Mouse (Mus musculus): ENCODE measurements around the gene Ccdc157. TPM values are rescaled to one million over a fixed set of nuclear protein-coding genes. Genes with fewer than 3 reads are reported as not detected.

Gene Ccdc157
- polyA plus RNA-seq, 1 experiment from 2014 or later = 0.52 TPM

GRCm38 (mm10) chr11:4103522-4103921, 56.6 kb downstream of the Ccdc157 start:
- Histone ChIP-seq H3K9me3 (ENCODE audit: low read length) (no peaks in the 10 kb centered on the region), H3K4me3 (ENCODE audit: low read depth, low read length) (no peak overlapping the region), H3K27me3 (ENCODE audit: insufficient read depth, low read length) (no peaks in the 10 kb centered on the region), H3K27ac (ENCODE audit: low read depth) (no peak overlapping the region), H3K9ac (replicated peaks) (no peak overlapping the region), H3K4me1 (ENCODE audit: insufficient read depth) (no peaks in the 10 kb centered on the region), H3K36me3 (replicated peaks; ENCODE audit: insufficient read depth, low read length) (peaks cover 34% of the 10 kb centered on the region), H3K4me2 (ENCODE audit: low read depth, low read length) (no peak overlapping the region)
- TF ChIP-seq CTCF (IDR thresholded peaks at IDR 0.05; ENCODE audit: low read depth) (no peak), EP300 (IDR thresholded peaks at IDR 0.05; ENCODE audit: low read depth) (no peak)
- 82% methylated on average over 14 of the region's 14 CpGs for WGBS (ENCODE audit: insufficient replicate concordance)
- DNase-seq (no peak), ATAC-seq (no peak)

- Histone ChIP-seq H3K27ac (ENCODE audit: low read depth) (no peak overlapping the region), H3K4me3 (ENCODE audit: low read depth, low read length) (no peak overlapping the region), H3K4me2 (ENCODE audit: low read depth, low read length) (no peak overlapping the region), H3K36me3 (replicated peaks; ENCODE audit: insufficient read depth, low read length) (peaks cover 29% of the 10 kb centered on the region), H3K9ac (replicated peaks) (no peak overlapping the region), H3K9me3 (ENCODE audit: low read length) (no peaks in the 10 kb centered on the region), H3K4me1 (ENCODE audit: insufficient read depth) (peaks cover 9% of the 10 kb centered on the region), H3K27me3 (ENCODE audit: insufficient read depth, low read length) (no peaks in the 10 kb centered on the region)
- no peak for TF ChIP-seq EP300 (IDR thresholded peaks at IDR 0.05; ENCODE audit: low read depth)
- no peak for TF ChIP-seq CTCF (IDR thresholded peaks at IDR 0.05; ENCODE audit: low read depth)
- DNase-seq = no peak
- ATAC-seq = no peak
- WGBS (ENCODE audit: insufficient replicate concordance) = 73% methylated on average over 5 of the region's 5 CpGs
Measured at GRCm38 (mm10) chr11:4101851-4102250, 58.2 kb downstream of the Ccdc157 start.

- Histone ChIP-seq H3K9ac (replicated peaks) (no peak overlapping the region), H3K4me1 (ENCODE audit: insufficient read depth) (peaks cover 27% of the 10 kb centered on the region), H3K36me3 (replicated peaks; ENCODE audit: insufficient read depth, low read length) (peaks cover 24% of the 10 kb centered on the region), H3K27ac (ENCODE audit: low read depth) (no peak overlapping the region), H3K9me3 (ENCODE audit: low read length) (no peaks in the 10 kb centered on the region), H3K27me3 (ENCODE audit: insufficient read depth, low read length) (no peaks in the 10 kb centered on the region), H3K4me2 (ENCODE audit: low read depth, low read length) (no peak overlapping the region), H3K4me3 (ENCODE audit: low read depth, low read length) (no peak overlapping the region)
- DNase-seq (no peak), ATAC-seq (no peak)
- TF ChIP-seq CTCF (IDR thresholded peaks at IDR 0.05; ENCODE audit: low read depth) = no peak
- no peak for TF ChIP-seq EP300 (IDR thresholded peaks at IDR 0.05; ENCODE audit: low read depth)
- 68% methylated on average over 3 of the region's 3 CpGs for WGBS (ENCODE audit: insufficient replicate concordance)
Measured at GRCm38 (mm10) chr11:4099447-4099846, 60.6 kb downstream of the Ccdc157 start.

GRCm38 (mm10) chr11:4098816-4099215, 61.3 kb downstream of the Ccdc157 start:
- no peaks in the 10 kb centered on the region for H3K9me3 ChIP-seq (ENCODE audit: low read length)

GRCm38 (mm10) chr11:4098120-4098519, 62.0 kb downstream of the Ccdc157 start:
- DNase-seq (no peak), ATAC-seq (no peak)
- no peak overlapping the region for H3K27ac ChIP-seq (ENCODE audit: low read depth)

More at GRCm38 (mm10) chr11:4098816-4099215, 61.3 kb downstream of the Ccdc157 start:
- Histone ChIP-seq H3K27ac (ENCODE audit: low read depth) (no peak overlapping the region), H3K36me3 (replicated peaks; ENCODE audit: insufficient read depth, low read length) (peaks cover 23% of the 10 kb centered on the region), H3K27me3 (ENCODE audit: insufficient read depth, low read length) (no peaks in the 10 kb centered on the region), H3K9ac (replicated peaks) (no peak overlapping the region), H3K4me3 (ENCODE audit: low read depth, low read length) (no peak overlapping the region), H3K4me2 (ENCODE audit: low read depth, low read length) (no peak overlapping the region), H3K4me1 (ENCODE audit: insufficient read depth) (peaks cover 33% of the 10 kb centered on the region)
- DNase-seq (no peak), ATAC-seq (no peak)
- 71% methylated on average over 7 of the region's 7 CpGs for WGBS (ENCODE audit: insufficient replicate concordance)
- TF ChIP-seq CTCF (IDR thresholded peaks at IDR 0.05; ENCODE audit: low read depth) (no peak), EP300 (IDR thresholded peaks at IDR 0.05; ENCODE audit: low read depth) (no peak)

GRCm38 (mm10) chr11:4097091-4097621, 62.9 kb downstream of the Ccdc157 start:
- H3K4me3 ChIP-seq (ENCODE audit: low read depth, low read length) = peak overlapping the region; percentile 60
- H3K4me2 ChIP-seq (ENCODE audit: low read depth, low read length) = peak overlapping the region; percentile 85
- peak overlapping the region; percentile 76 for H3K27ac ChIP-seq (ENCODE audit: low read depth)
- H3K4me1 ChIP-seq (ENCODE audit: insufficient read depth) = peaks cover 36% of the 10 kb centered on the region
- peaks cover 11% of the 10 kb centered on the region for H3K36me3 ChIP-seq (replicated peaks; ENCODE audit: insufficient read depth, low read length)
- no peaks in the 10 kb centered on the region for H3K9me3 ChIP-seq (ENCODE audit: low read length)
- TF ChIP-seq CTCF (IDR thresholded peaks at IDR 0.05; ENCODE audit: low read depth) = no peak
- no peak for TF ChIP-seq EP300 (IDR thresholded peaks at IDR 0.05; ENCODE audit: low read depth)
- H3K27me3 ChIP-seq (ENCODE audit: insufficient read depth, low read length) = no peaks in the 10 kb centered on the region
- 30% methylated on average over 10 of the region's 10 CpGs for WGBS (ENCODE audit: insufficient replicate concordance)
- H3K9ac ChIP-seq (replicated peaks) = peak overlapping the region; percentile 74
- DNase-seq (no peak), ATAC-seq (peak; percentile 16)

More at GRCm38 (mm10) chr11:4098120-4098519, 62.0 kb downstream of the Ccdc157 start:
- Histone ChIP-seq H3K9ac (replicated peaks) (no peak overlapping the region; the same call in 1 of the 2 replicates), H3K27me3 (ENCODE audit: insufficient read depth, low read length) (no peaks in the 10 kb centered on the region), H3K36me3 (replicated peaks; ENCODE audit: insufficient read depth, low read length) (peaks cover 17% of the 10 kb centered on the region), H3K4me3 (ENCODE audit: low read depth, low read length) (no peak overlapping the region), H3K4me2 (ENCODE audit: low read depth, low read length) (no peak overlapping the region), H3K4me1 (ENCODE audit: insufficient read depth) (peaks cover 36% of the 10 kb centered on the region), H3K9me3 (ENCODE audit: low read length) (no peaks in the 10 kb centered on the region)
- TF ChIP-seq EP300 (IDR thresholded peaks at IDR 0.05; ENCODE audit: low read depth) (no peak), CTCF (IDR thresholded peaks at IDR 0.05; ENCODE audit: low read depth) (peak; percentile 38; the same call in 1 of the 2 replicates)
- WGBS (ENCODE audit: insufficient replicate concordance) = 55% methylated on average over 8 of the region's 8 CpGs
